Mouse (Mus musculus): ENCODE data around the gene Fst. TPM values are rescaled to one million over a fixed set of nuclear protein-coding genes. Genes with fewer than 3 reads are reported as not detected.

The Fst gene
- polyA plus RNA-seq, 1 experiment from 2014 or later, result 4.3 TPM

Other genes starting within 250 kb of the Fst start
- 309 and 322 TPM in 2 replicates for gene Ndufs4, start 70.7 kb downstream of the Fst start, polyA plus RNA-seq (2015; fragmentation: Nextera tagmentation; extraction: Ambion mirVana)